Comparison of ENCODE assay signal across 14 mouse cellular contexts in the genomic region with DNA sequence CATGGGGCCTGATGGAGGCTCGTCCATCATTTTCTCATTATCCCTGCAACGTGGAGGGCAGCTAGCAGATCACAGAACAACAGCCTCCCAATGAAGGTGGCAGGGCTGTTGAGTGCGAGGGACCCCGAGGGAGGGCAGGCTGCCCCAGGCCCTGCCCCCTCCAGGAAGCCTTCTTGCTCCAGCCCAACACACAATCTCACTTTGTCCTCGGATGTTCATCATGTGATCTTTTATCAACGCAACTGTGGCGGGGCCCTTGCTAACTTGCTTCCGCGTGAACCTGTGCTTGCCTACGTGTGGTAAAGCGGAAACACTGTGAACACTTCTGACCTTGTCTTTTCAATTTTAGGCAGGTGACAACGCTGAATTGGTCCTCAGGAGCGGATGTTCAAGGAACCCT.
DNase-seq lines count a peak whose midpoint lies in the region; ATAC-seq and TF ChIP-seq lines count a peak whose summit lies in the region.
"Had no signal": no experiment of that assay in that cellular context is flagged by ENCODE, and none has a peak within 500 bp of the region (broad histone marks: within the 10 kb centered on the region; RNA-seq: fewer than 3 reads in every experiment).

No protein-coding gene starts in this region.

- no peaks in the 10 kb centered on the region for H3K27me3 ChIP-seq in forebrain, embryonic 15.5 days
- no peaks in the 10 kb centered on the region for H3K27me3 ChIP-seq in forebrain, embryonic 16.5 days (replicated peaks; ENCODE audit: control insufficient read depth, insufficient read depth, low read length)

- no peak overlapping the region for H3K4me2 ChIP-seq in forebrain, embryonic 15.5 days (replicated peaks)
- no peak overlapping the region for H3K4me2 ChIP-seq in forebrain, embryonic 16.5 days (ENCODE audit: low read length)
- H3K4me2 ChIP-seq: limb, embryonic 12.5 days had no signal

- TF ChIP-seq CTCF in left cerebral cortex, adult 2 months (IDR thresholded peaks at IDR 0.05), result no peak

- no peak for ATAC-seq in forebrain, embryonic 15.5 days (replicated peaks)
- ATAC-seq in forebrain, embryonic 16.5 days, result no peak
- ATAC-seq: liver, postnatal 0 days had no signal

- H3K4me3 ChIP-seq in forebrain, embryonic 15.5 days, result no peak overlapping the region
- H3K4me3 ChIP-seq in forebrain, embryonic 16.5 days (replicated peaks; ENCODE audit: low read length), result no peak overlapping the region
- no peak overlapping the region for H3K4me3 ChIP-seq in left cerebral cortex, adult 2 months
- H3K4me3 ChIP-seq: limb, embryonic 12.5 days; megakaryocyte, embryonic 14.5 days had no signal

- 85% methylated on average over 13 of the region's 13 CpGs for WGBS in forebrain, embryonic 15.5 days
- WGBS in forebrain, embryonic 16.5 days, result 82% methylated on average over 13 of the region's 13 CpGs

- intact Hi-C loops in left cerebral cortex, adult 2 months (cut with DNase I), result loop anchor here (2.0 to 10.0 kb wide), 4 partner anchors 225 to 845 kb away; no protein-coding TSS in a partner anchor

- H3K36me3 ChIP-seq in forebrain, embryonic 15.5 days, result peaks cover 4% of the 10 kb centered on the region; the same call in 1 of the 2 replicates
- peaks cover 4% of the 10 kb centered on the region; the same call in 1 of the 2 replicates for H3K36me3 ChIP-seq in forebrain, embryonic 16.5 days (ENCODE audit: control insufficient read depth, insufficient read depth)

- peak overlapping the region; percentile 65 for H3K27ac ChIP-seq in forebrain, embryonic 15.5 days (replicated peaks)
- no peak overlapping the region for H3K27ac ChIP-seq in forebrain, embryonic 16.5 days (ENCODE audit: low read length)
- peak overlapping the region; percentile 36; the same call in 1 of the 2 replicates for H3K27ac ChIP-seq in left cerebral cortex, adult 2 months
- H3K27ac ChIP-seq: limb, embryonic 12.5 days had no signal

- H3K9ac ChIP-seq in forebrain, embryonic 15.5 days (replicated peaks), result no peak overlapping the region
- no peak overlapping the region for H3K9ac ChIP-seq in forebrain, embryonic 16.5 days (replicated peaks; ENCODE audit: low read depth, low read length)
- H3K9ac ChIP-seq: limb, embryonic 12.5 days; liver, postnatal 0 days had no signal

- peak in 1 of 2 experiments; percentile 15 for DNase-seq in left cerebral cortex, adult 2 months (ENCODE audit: extremely low spot score in 1 of 2, low spot score in 2 of 2)
- no peak for DNase-seq in left cerebral cortex, adult 18-20 months (ENCODE audit: low spot score in 2 of 2)
- peak; percentile 6 for DNase-seq in urinary bladder, adult 2 months (ENCODE audit: low spot score)
- DNase-seq in urinary bladder, postnatal 14 days (ENCODE audit: low spot score), result no peak
- no peak for DNase-seq in thymus, postnatal 4 days
- DNase-seq: adrenal gland, postnatal 25 days; cerebellum, postnatal 14 days; kidney, adult 11 months; kidney, postnatal 25 days; liver, postnatal 0 days had no signal

- peaks cover 51% of the 10 kb centered on the region for H3K4me1 ChIP-seq in forebrain, embryonic 15.5 days
- H3K4me1 ChIP-seq in forebrain, embryonic 16.5 days (replicated peaks; ENCODE audit: control insufficient read depth, insufficient read depth, low read length), result peaks cover 42% of the 10 kb centered on the region

- no peaks in the 10 kb centered on the region for H3K9me3 ChIP-seq in forebrain, embryonic 15.5 days
- H3K9me3 ChIP-seq in forebrain, embryonic 16.5 days (ENCODE audit: control insufficient read depth, low read length), result no peaks in the 10 kb centered on the region
- H3K9me3 ChIP-seq: limb, embryonic 12.5 days; megakaryocyte, embryonic 14.5 days had no signal
